Mouse (Mus musculus) kidney, postnatal 0 days (tissue): ENCODE data around the gene Ap1m1. TPM values are rescaled to one million over a fixed set of nuclear protein-coding genes. Genes with fewer than 3 reads are reported as not detected.
A peak's percentile ranks its signal among the peaks of the same experiment; 100 is the strongest.

Experiments
- ATAC-seq: fragments of 200-750 bp; cut with Nextera tagmentation; replicated peaks from 2 replicates; pipeline ENCODE4 v1.8.0; 2017; ENCODE audit warnings: low read depth, moderate number of reproducible peaks, moderate TSS enrichment, moderate library complexity; ENCODE audit not compliant: low FRiP score
- DNase-seq: peaks from one replicate; pipeline ENCODE4 v3.0.0-alpha.2; 2016; ENCODE audit warnings: low spot score
- H3K27ac ChIP-seq: fragments of 300-500 bp; sonication (generic); 2 replicates; pipeline ENCODE4 v1.5.1; 2014; ENCODE audit warnings: mild to moderate bottlenecking
- H3K27me3 ChIP-seq: fragments of 300-500 bp; sonication (generic); 2 replicates; pipeline ENCODE4 v1.6.1; 2014; ENCODE audit warnings: low read length, mixed read lengths; ENCODE audit not compliant: insufficient read depth
- H3K36me3 ChIP-seq: fragments of 300-500 bp; sonication (generic); 2 replicates; pipeline ENCODE4 v1.6.1; 2014; ENCODE audit warnings: low read length, mixed read lengths; ENCODE audit not compliant: insufficient read depth
- H3K4me1 ChIP-seq: fragments of 300-500 bp; sonication (generic); replicated peaks from 2 replicates; pipeline ENCODE4 v1.6.1; 2014; ENCODE audit warnings: antibody characterized with exemption, low read length, mixed read lengths; ENCODE audit not compliant: insufficient read depth
- H3K4me2 ChIP-seq: fragments of 300-500 bp; sonication (generic); 2 replicates; pipeline ENCODE4 v1.6.1; 2014; ENCODE audit warnings: mild to moderate bottlenecking, low read length, moderate library complexity, mixed read lengths
- H3K4me3 ChIP-seq: fragments of 300-500 bp; sonication (generic); replicated peaks from 2 replicates; pipeline ENCODE4 v1.5.1; 2014; ENCODE audit warnings: low read depth, low read length
- H3K9ac ChIP-seq: fragments of 300-500 bp; sonication (generic); 2 replicates; pipeline ENCODE4 v1.6.1; 2014; ENCODE audit warnings: low read depth, low read length
- H3K9me3 ChIP-seq: fragments of 300-500 bp; sonication (generic); replicated peaks from 2 replicates; pipeline ENCODE4 v1.6.1; 2016; ENCODE audit warnings: low read length, inconsistent platforms, mixed read lengths
- CTCF ChIP-seq: IDR thresholded peaks from 2 replicates; pipeline ENCODE4 v1.5.1; 2016; ENCODE audit warnings: antibody characterized with exemption, low read depth, mild to moderate bottlenecking, moderate library complexity
- WGBS: fragments of 180-500 bp; shearing (Covaris S2); extraction: QIAGEN DNeasy Blood & Tissue Kit; methylation state at CpG from one replicate; pipeline ENCODE4 v1.1.7; 2014; 5-methylcytosine and 5-hydroxymethylcytosine counted together
- polyA plus RNA-seq: library from polyadenylated mRNA; unstranded; fragments of >200 nt; fragmentation: Nextera tagmentation; extraction: Ambion mirVana; gene quantifications from 2 replicates; pipeline ENCODE4 v1.2.1, GENCODE M21; 2015

Ap1m1 gene
- polyA plus RNA-seq, 1 experiment from 2014 or later = 93.0 TPM

- no peaks in the 10 kb centered on the region for H3K4me1 ChIP-seq
- H3K9me3 ChIP-seq = no peaks in the 10 kb centered on the region
- WGBS = 29% methylated on average over 2 of the region's 2 CpGs
- H3K4me2 ChIP-seq = no peak overlapping the region
- peak; percentile 93 for TF ChIP-seq CTCF
- peak; percentile 57 for ATAC-seq
- no peak overlapping the region for H3K4me3 ChIP-seq
- no peaks in the 10 kb centered on the region for H3K27me3 ChIP-seq
- H3K9ac ChIP-seq = no peak overlapping the region
- peak; percentile 87 for DNase-seq
- no peaks in the 10 kb centered on the region for H3K36me3 ChIP-seq
- no peak overlapping the region for H3K27ac ChIP-seq
Observed at GRCm38 (mm10) chr8:72261019-72261418, 21.2 kb downstream of the Ap1m1 start.

GRCm38 (mm10) chr8:72261431-72261830 is 21.6 kb downstream of the Ap1m1 start:
- Histone ChIP-seq H3K4me1 (no peaks in the 10 kb centered on the region), H3K9me3 (no peaks in the 10 kb centered on the region), H3K27ac (no peak overlapping the region), H3K9ac (no peak overlapping the region), H3K4me2 (no peak overlapping the region), H3K4me3 (no peak overlapping the region), H3K27me3 (no peaks in the 10 kb centered on the region), H3K36me3 (no peaks in the 10 kb centered on the region)
- no peak for ATAC-seq
- DNase-seq = no peak
- TF ChIP-seq CTCF = no peak

DNA sequence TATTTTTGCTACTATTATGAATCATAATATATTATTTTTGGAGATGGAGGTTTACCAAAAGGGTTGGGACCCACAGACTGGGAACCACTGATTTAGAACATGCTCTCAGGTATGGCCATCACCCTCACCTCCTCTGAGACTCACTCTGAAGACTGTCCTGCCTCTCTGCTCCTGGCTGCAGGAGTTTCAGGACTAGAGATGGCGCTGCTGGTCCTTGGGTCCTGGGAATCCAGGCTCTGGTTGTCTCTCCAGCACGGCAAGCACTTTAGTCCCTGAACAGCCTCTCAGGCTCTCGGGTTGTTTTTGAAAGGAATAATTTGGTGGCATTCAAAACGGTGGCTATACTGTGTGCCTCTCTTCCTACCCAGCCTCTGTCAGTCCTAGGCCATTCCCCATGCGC is 22.1 kb downstream of the Ap1m1 start:
- peak; percentile 52 for TF ChIP-seq CTCF
- WGBS = 48% methylated on average over 5 of the region's 5 CpGs
- Histone ChIP-seq H3K36me3 (no peaks in the 10 kb centered on the region), H3K4me1 (no peaks in the 10 kb centered on the region), H3K27me3 (no peaks in the 10 kb centered on the region), H3K4me3 (no peak overlapping the region), H3K4me2 (no peak overlapping the region), H3K9ac (no peak overlapping the region), H3K9me3 (no peaks in the 10 kb centered on the region), H3K27ac (no peak overlapping the region)
- DNase-seq (peak; percentile 41), ATAC-seq (no peak)

DNA sequence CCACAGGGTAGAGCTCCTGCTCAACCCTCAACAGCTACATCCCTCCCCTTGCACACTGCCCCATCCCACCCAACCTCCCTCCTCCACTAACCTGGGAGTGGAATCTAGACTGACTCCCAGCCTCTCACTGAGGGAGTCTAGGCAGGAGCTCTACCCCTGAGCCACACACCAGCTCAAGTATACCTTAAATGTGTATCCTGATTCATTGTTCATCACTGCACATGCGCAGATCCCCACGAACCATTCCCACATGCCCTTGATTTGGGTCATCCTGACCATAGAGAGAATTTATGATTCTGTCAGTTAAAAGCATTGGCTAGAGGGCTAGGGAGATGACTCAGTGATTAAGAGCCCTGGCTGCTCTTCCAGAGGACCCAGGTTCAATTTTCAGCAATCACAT is 22.9 kb downstream of the Ap1m1 start:
- ATAC-seq = no peak

GRCm38 (mm10) chr8:72263451-72263850 is 23.6 kb downstream of the Ap1m1 start:
- no peaks in the 10 kb centered on the region for H3K36me3 ChIP-seq
- no peak overlapping the region for H3K4me3 ChIP-seq
- ATAC-seq (no peak), DNase-seq (no peak)
- no peaks in the 10 kb centered on the region for H3K9me3 ChIP-seq
- no peak overlapping the region for H3K4me2 ChIP-seq
- no peak overlapping the region for H3K27ac ChIP-seq
- H3K9ac ChIP-seq = no peak overlapping the region
- WGBS = 66% methylated on average over 7 of the region's 7 CpGs
- no peaks in the 10 kb centered on the region for H3K4me1 ChIP-seq
- H3K27me3 ChIP-seq = no peaks in the 10 kb centered on the region
- no peak for TF ChIP-seq CTCF

More for the DNA sequence above, 22.9 kb downstream of the Ap1m1 start:
- Histone ChIP-seq H3K4me2 (no peak overlapping the region), H3K9me3 (no peaks in the 10 kb centered on the region), H3K4me1 (no peaks in the 10 kb centered on the region), H3K36me3 (no peaks in the 10 kb centered on the region), H3K4me3 (no peak overlapping the region), H3K9ac (no peak overlapping the region), H3K27me3 (no peaks in the 10 kb centered on the region), H3K27ac (no peak overlapping the region)
- no peak for DNase-seq
- WGBS = 75% methylated on average over 2 of the region's 2 CpGs
- TF ChIP-seq CTCF = no peak

DNA sequence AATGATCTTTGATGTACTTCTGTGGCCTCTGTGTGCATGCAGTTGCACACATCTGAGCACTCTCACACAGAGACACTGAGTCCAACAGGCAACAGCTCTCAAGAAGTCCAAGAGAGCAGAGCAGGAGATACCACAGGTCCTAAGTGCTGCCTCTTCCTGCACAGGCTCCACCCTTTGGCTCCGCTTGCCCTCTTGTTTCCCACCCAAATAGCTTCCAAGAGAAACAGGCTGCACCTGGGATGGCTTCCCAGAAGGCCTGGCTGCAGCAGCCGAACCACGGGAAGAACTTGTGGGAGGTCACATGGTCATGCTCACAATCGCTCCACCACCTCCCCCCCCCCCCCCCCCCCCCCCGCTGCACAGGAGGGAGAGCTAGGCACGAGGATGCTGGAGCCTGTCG is 25.5 kb downstream of the Ap1m1 start:
- Histone ChIP-seq H3K36me3 (no peaks in the 10 kb centered on the region), H3K4me1 (no peaks in the 10 kb centered on the region), H3K9ac (no peak overlapping the region), H3K9me3 (no peaks in the 10 kb centered on the region), H3K4me2 (no peak overlapping the region), H3K4me3 (no peak overlapping the region), H3K27ac (no peak overlapping the region), H3K27me3 (no peaks in the 10 kb centered on the region)
- 52% methylated on average over 5 of the region's 7 CpGs for whole genome bisulfite sequencing
- ATAC-seq (no peak), DNase-seq (peak; percentile 29)
- TF ChIP-seq CTCF = no peak

- no peaks in the 10 kb centered on the region for H3K27me3 ChIP-seq
- no peaks in the 10 kb centered on the region for H3K36me3 ChIP-seq
- H3K9me3 ChIP-seq = no peaks in the 10 kb centered on the region
- no peak for TF ChIP-seq CTCF
- H3K27ac ChIP-seq = no peak overlapping the region
- no peak for DNase-seq
- no peak overlapping the region for H3K4me2 ChIP-seq
- H3K4me3 ChIP-seq = no peak overlapping the region
- H3K4me1 ChIP-seq = no peaks in the 10 kb centered on the region
- no peak overlapping the region for H3K9ac ChIP-seq
- no peak for ATAC-seq
Observed at GRCm38 (mm10) chr8:72266671-72267070, 26.9 kb downstream of the Ap1m1 start.
